Mouse (Mus musculus): ENCODE measurements around the gene Uck1. TPM values are rescaled to one million over a fixed set of nuclear protein-coding genes. Genes with fewer than 3 reads are reported as not detected.
A peak's percentile ranks its signal among the peaks of the same experiment; 100 is the strongest.
"Not testable (repeated sequence)": the region's sequence is repeated elsewhere in the genome, so short reads cannot be mapped to it uniquely, and the experiment has no call there.

The Uck1 gene
- 10 to 100 TPM; 55.5 to 59.2 TPM for total RNA-seq (2021)
- long read RNA-seq, experiment 1, transcript Uck1-201 (7 exons, 2,005 nt), result major isoform, 57 of 65 reads
- long read RNA-seq, experiment 1, partial matches to known transcripts, result 2 of 65 reads
- long read RNA-seq, experiment 1, other reads (novel, unspliced or antisense), result 5 of 65 reads
- long read RNA-seq, experiment 2, transcript Uck1-201 (7 exons, 2,005 nt), result major isoform, 59 of 71 reads
- long read RNA-seq, experiment 2, partial matches to known transcripts, result 4 of 71 reads
- long read RNA-seq, experiment 2, other reads (novel, unspliced or antisense), result 8 of 71 reads

- DNase-seq (ENCODE audit: low spot score in 2 of 2), result peak; percentile 87 to 89
Observed at GRCm38 (mm10) chr2:32259657-32260417, at the start of gene Uck1. Gene Uck1 (minus strand): TSS chr2:32260159.

GRCm38 (mm10) chr2:32308870-32309568 lies 49.1 kb upstream of the Uck1 start:
- DNase-seq (ENCODE audit: low spot score in 2 of 2), result no peak

GRCm38 (mm10) chr2:32307941-32308760 lies 48.2 kb upstream of the Uck1 start:
- DNase-seq (ENCODE audit: low spot score in 2 of 2), result peak; percentile 62 to 68

GRCm38 (mm10) chr2:32307247-32307798 lies 47.4 kb upstream of the Uck1 start:
- no peak for DNase-seq (ENCODE audit: low spot score in 2 of 2)

GRCm38 (mm10) chr2:32306176-32306575 lies 46.2 kb upstream of the Uck1 start:
- no peak for DNase-seq (ENCODE audit: low spot score in 2 of 2)

GRCm38 (mm10) chr2:32305668-32306067 lies 45.7 kb upstream of the Uck1 start:
- DNase-seq (ENCODE audit: low spot score in 2 of 2), result no peak

GRCm38 (mm10) chr2:32304145-32304832 lies 44.3 kb upstream of the Uck1 start:
- peak; percentile 26 to 53 for DNase-seq (ENCODE audit: low spot score in 2 of 2)

- no peak for DNase-seq (ENCODE audit: low spot score in 2 of 2)
Observed at GRCm38 (mm10) chr2:32302952-32303351, 43.0 kb upstream of the Uck1 start.

- DNase-seq (ENCODE audit: low spot score in 2 of 2), result peak in 1 of 2 experiments; percentile 5
Observed at GRCm38 (mm10) chr2:32299469-32299868, 39.5 kb upstream of the Uck1 start.

GRCm38 (mm10) chr2:32295842-32296241 lies 35.9 kb upstream of the Uck1 start:
- not testable (repeated sequence) for DNase-seq (ENCODE audit: low spot score in 2 of 2)

- no peak for DNase-seq (ENCODE audit: low spot score in 2 of 2)
Observed at GRCm38 (mm10) chr2:32295285-32295684, 35.3 kb upstream of the Uck1 start.

- no peak for DNase-seq (ENCODE audit: low spot score in 2 of 2)
Observed at GRCm38 (mm10) chr2:32294348-32294747, 34.4 kb upstream of the Uck1 start.

- DNase-seq (ENCODE audit: low spot score in 2 of 2), result no peak
Observed at GRCm38 (mm10) chr2:32289578-32289977, 29.6 kb upstream of the Uck1 start.

- no peak for DNase-seq (ENCODE audit: low spot score in 2 of 2)
Observed at GRCm38 (mm10) chr2:32288371-32288931, 28.5 kb upstream of the Uck1 start.

GRCm38 (mm10) chr2:32287923-32288367 lies 28.0 kb upstream of the Uck1 start, which contains the start of gene Swi5:
Gene Swi5 (minus strand): TSS chr2:32288075.
- peak; percentile 96 to 98 for DNase-seq (ENCODE audit: low spot score in 2 of 2)

GRCm38 (mm10) chr2:32287334-32287840 lies 27.4 kb upstream of the Uck1 start, which contains the start of gene Golga2:
Gene Golga2 (plus strand): TSS chr2:32287384.
- no peak for DNase-seq (ENCODE audit: low spot score in 2 of 2)

GRCm38 (mm10) chr2:32283986-32284385 lies 24.0 kb upstream of the Uck1 start:
- DNase-seq (ENCODE audit: low spot score in 2 of 2), result no peak

GRCm38 (mm10) chr2:32282727-32283126 lies 22.8 kb upstream of the Uck1 start:
- DNase-seq (ENCODE audit: low spot score in 2 of 2), result peak in 1 of 2 experiments; percentile 55

GRCm38 (mm10) chr2:32282289-32282688 lies 22.3 kb upstream of the Uck1 start:
- DNase-seq (ENCODE audit: low spot score in 2 of 2), result no peak
